Mouse (Mus musculus): ENCODE measurements around the gene Gm9857. TPM values are rescaled to one million over a fixed set of nuclear protein-coding genes. Genes with fewer than 3 reads are reported as not detected.

Gene Gm9857
- total RNA-seq, 4 experiments from 2014 or later = not detected

- no peak for DNase-seq (ENCODE audit: low spot score in 2 of 2)
These were observed 13.9 kb downstream of the Gm9857 start for GRCm38 (mm10) chr3:108926308-108926707.

DNA sequence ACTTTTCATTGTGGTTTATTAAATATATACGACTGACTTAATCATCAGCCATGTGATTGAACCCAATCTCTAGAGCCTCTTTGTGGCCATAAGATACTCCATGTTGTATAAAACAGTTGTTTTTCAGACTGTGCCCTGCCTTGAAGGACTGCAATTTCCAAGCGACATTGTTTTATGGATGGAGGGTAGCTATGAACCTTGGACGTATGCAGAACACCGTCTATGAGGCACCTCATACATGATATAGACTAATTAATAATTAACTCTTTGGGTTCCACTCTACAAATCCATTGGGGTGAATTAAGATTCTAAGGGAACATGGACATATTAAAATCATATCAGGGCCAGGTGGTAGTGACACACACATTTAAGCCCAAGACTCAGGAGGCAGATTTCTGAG is 14.6 kb downstream of the Gm9857 start:
- no peak for DNase-seq (ENCODE audit: low spot score in 2 of 2)

DNA sequence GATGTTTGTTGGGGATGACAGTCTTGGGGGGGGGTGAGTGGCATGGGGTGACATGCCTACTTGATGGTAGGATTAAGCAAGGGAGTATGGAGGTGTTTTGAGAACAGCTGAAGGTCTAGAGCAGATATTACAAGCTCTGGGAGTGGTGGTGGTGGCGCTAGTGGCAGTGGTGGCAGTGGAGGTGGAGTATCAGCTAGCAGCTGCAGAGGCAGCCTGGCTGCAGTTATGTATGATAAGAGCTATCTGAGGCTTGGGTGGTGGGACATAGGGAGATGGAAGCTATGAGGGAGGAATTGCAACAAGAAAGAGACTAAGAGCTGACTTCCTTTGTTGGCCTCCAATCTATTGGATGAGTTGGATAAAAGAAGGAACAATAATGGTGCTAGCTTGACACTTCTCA is 18.4 kb downstream of the Gm9857 start:
- DNase-seq (ENCODE audit: low spot score in 2 of 2) = no peak

DNA sequence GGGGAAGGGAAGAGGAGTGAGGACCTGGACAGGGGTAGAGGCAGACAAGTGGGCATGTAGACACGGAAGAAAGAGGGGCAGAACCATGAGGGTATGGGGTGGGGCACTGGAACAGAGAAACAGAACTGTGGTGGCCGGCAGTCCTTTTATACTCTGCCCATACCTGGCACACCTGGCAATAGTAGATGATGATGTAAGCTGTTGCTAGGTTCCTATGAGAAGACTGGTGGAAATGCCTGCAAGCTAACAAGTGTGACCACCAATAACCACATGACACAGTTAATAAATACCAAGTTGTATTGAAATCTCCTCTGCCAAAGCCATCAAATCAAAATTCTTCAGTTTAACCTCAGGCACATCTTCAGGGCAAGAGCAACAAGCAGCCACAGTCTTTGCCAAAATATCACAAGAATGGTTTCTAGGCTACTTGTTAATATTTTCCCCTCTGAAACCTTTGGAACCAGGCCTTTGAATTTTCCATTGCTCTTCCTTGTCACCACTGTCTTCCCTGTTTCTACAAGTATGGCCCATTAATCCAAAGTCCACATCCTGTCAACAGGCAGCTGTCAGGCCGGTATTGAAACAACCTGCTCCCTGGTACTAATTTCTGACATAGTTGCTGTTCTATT is 19.7 kb downstream of the Gm9857 start:
- no peak for DNase-seq (ENCODE audit: low spot score in 2 of 2)

- DNase-seq (ENCODE audit: low spot score in 2 of 2) = no peak
These were observed 21.4 kb downstream of the Gm9857 start for GRCm38 (mm10) chr3:108918852-108919251.

GRCm38 (mm10) chr3:108917986-108918385 is 22.3 kb downstream of the Gm9857 start:
- no peak for DNase-seq (ENCODE audit: low spot score in 2 of 2)

GRCm38 (mm10) chr3:108916857-108917256 is 23.4 kb downstream of the Gm9857 start:
- DNase-seq (ENCODE audit: low spot score in 2 of 2) = no peak

DNA sequence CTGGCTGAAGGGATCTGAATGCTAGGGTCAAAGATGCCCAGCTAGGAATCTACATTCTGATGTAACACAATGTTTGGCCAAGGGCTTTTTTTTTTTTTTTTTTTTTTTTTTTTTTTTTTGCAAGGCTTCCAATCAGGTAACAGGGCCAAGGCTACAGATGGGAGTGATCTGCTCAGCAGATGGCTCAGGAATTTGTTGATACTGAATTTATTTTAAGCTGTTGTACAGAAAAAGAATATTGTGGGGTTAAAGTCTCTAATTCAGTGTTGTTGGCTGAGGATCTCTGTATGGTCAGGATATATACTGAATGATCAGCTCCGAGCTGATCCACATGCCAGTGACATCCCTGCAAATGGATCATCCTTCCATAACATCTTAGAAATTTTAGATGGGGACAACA is 24.2 kb downstream of the Gm9857 start:
- DNase-seq (ENCODE audit: low spot score in 2 of 2) = peak; percentile 25 to 61

DNA sequence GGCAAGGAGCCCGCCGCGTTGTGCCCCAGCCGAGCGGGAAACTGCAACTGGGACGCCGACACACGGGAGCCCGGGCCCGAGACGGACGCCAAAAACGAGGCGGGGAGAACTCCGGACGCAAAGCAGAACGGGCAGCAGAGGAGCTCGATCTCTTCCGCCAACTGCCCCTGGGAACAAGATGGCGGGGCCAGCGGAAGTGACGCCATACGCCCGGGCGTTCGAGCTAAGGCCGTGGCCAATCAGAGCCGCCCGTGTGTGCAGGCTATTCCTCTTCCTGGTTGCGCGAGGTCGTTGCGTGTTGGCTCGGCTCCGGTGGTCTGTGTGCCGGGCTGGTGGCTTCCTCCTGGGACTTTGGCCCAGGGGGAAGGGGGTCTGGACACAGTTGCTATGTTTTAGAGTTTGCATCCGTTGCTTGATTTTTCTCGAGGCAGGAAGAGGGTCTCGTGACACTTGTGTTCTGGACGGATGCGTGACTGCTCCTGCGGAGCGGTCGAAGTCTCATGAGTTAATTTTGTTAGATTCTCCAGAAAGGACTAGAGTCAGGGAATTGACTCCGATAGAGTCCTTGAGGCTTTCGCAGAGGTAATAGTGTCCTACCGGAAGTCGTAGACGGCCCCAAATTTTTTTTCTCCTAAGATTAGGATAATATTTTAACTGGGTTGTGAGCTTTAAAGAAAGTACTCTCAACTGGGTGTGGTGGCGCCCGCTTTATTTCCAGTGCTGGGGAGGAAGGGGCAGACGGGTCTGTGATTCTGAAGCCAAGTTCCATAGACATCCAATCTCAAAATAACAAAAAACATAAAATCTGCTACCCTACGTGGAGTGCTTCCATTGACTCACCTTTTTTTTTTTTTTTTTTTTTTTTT is 28.5 kb downstream of the Gm9857 start, which contains the start of gene Prpf38b:
Gene Prpf38b, minus strand, starts transcription at position 180 of the 866 bp plus-strand sequence.
- DNase-seq (ENCODE audit: low spot score in 2 of 2) = peak; percentile 93 to 95

DNA sequence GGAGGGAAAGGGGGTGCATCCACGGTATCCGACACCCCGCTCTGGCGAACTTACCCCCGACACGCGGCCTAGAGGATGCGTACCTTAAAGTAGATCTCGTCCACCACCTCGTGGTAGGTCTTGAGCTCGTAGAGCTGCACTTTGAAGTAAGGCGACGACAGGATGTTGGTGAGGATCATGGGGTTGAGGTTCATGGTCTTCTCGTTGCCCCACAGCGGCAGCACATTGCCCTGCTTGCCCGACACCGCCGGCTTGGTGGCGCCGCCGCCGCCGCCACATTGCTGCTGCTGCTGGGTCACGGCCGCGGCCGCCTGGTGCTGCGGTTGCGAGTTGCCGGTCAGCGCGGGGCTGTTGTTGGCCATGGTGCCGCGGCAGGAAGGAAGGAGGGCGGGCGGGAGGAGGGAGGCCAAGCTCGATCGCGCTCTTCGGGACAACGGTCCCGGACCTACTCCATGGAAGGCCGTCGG is 29.1 kb downstream of the Gm9857 start:
- peak; percentile 28 to 43 for DNase-seq (ENCODE audit: low spot score in 2 of 2)

- no peak for DNase-seq (ENCODE audit: low spot score in 2 of 2)
These were observed 29.8 kb downstream of the Gm9857 start for GRCm38 (mm10) chr3:108910303-108911080.

GRCm38 (mm10) chr3:108902934-108903333 is 37.3 kb downstream of the Gm9857 start:
- no peak for DNase-seq (ENCODE audit: low spot score in 2 of 2)

DNA sequence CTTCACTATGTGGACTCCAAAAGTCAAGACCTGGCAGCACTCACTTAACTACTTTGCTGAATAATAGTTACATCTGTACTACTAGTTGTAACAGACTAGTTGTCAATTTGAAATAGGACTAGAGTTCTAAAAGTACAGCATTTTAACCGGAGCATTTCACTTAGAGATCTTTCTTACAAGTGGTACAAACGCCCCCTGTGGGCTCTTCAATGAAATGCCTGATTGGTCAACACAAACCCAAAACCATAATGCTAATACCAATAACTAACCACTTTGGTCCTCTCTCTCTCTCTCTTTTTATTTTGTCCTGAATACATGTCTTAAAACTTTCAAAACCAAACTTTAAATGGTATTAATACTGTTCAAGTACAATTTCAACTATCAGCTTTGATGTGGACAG is 38.2 kb downstream of the Gm9857 start:
- DNase-seq (ENCODE audit: low spot score in 2 of 2) = no peak

DNA sequence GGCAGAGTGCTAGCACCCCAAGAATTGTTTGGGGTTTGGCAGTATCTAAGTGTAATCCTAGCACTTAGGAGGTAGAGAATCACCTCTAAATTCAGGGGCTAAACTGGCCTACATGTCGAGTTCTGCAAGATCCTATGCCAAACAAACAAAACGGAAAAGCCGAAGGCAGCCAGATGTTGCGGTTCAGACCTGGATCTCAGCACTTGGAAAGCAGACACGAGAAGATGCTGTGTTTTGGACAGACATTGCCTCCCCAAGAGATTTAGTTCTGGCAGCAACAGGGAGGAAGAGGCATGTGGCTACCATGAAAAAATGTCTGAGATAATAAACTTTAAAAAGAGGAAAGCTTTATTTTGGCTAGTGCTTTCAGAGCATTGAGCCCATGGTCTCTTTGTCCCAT is 39.6 kb downstream of the Gm9857 start:
- DNase-seq (ENCODE audit: low spot score in 2 of 2) = no peak

DNA sequence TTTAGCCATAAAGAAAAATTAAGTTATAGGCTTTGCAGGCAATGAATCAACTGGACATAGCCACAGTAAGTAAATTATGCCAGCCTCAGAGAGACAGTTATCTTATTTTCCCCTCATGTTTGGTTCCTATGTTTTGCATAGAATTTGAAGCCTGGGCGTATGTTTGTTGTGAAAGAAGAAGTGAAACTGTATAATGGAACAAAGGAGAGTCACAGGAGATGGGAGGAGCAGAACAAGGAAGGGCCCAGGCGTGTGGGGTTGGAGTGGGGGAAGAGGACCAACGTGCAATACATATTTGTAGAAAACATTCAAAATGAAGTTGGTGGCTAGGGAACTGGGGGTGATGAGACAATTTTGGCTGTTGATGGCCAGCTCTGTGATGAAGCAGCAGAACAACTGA is 40.1 kb downstream of the Gm9857 start:
- no peak for DNase-seq (ENCODE audit: low spot score in 2 of 2)

DNA sequence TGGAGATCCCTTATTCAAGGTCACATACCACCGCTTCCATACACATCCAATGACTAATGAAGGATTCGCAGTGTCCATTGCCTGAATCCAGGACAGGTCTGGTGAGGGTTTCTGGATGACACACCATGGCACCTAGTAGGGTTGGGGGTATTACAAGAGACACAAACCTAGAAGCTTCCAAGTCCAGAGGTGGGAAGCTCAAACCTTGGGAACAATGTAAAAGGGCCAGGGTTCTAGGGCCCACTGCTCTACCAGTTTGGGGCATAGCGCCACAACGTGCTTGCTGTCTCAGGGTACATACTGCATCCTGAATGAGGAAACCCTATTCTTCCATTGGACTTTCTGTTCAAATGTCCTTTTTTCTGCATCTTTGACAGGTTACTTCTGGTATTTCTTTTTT is 41.6 kb downstream of the Gm9857 start:
- DNase-seq (ENCODE audit: low spot score in 2 of 2) = no peak

DNA sequence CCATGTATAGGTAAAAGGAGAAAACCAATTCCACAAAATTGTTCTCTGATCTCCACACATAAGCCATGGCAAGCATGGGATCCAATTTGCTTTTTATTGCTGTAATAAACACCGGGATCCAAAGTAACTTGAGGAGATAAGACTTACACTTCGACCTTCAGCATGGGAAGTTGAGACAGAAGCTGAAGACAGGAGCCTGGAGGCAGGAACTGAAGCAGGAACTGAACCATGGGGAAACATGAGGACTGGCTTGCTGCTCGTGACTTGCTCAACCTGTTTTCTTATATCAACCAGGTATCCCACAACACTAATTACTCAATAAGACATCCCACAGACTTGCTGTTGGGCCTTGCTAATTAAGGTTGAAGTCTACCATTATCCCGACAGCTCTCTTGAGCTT is 47.3 kb downstream of the Gm9857 start:
- DNase-seq (ENCODE audit: low spot score in 2 of 2) = no peak

DNA sequence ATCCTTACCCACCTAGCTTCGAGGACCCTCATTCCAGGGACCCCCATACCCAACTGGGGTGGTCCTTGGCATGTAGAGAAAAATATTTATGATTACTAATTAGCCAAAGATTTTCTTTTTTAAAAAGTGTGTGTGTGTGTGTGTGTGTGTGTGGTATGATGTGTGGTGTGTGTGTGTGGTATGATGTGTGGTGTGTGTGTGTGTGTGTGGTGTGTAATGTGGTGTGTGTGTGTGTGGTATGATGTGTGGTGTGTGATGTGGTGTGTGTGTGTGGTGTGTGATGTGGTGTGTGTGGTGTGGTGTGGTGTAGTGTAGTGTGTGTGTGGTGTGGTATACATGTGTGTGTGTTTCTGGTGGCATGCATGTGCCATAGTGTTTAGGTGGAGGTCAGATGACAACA is 48.2 kb downstream of the Gm9857 start:
- no peak for DNase-seq (ENCODE audit: low spot score in 2 of 2)
